Mouse (Mus musculus) CD4-positive helper T cell, adult 2 months (primary cell): Measurements from ENCODE around the gene Mlh3.
"Not testable (repeated sequence)": the region's sequence is repeated elsewhere in the genome, so short reads cannot be mapped to it uniquely, and the experiment has no call there.

Experiments
- DNase-seq: peaks from one replicate; pipeline ENCODE4 v3.0.0-alpha.2; 2012; ENCODE audit warnings: low read depth, missing footprints, low spot score

Gene Mlh3

DNA sequence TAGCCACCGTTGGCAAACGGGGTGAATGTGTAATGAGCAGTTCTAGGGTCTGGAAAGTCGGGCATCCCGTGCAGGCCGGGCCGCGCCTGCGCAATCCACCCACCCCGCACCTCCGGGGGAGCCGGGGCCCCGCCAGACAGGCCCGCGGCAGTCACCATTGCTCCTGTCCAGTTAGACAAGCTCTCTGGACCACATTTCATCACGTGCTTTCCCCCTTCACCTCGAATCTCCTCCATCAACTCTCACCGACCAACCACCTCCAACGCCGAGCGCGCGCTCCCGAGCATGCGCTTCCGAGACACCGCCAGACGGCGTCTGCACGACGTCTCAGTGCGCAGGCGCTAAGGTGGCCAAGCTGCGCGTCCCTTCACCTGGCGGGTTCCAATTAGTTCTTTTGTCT lies at the start of gene Mlh3:
Mlh3 (minus strand) TSS at position 281 of the 400 bp plus-strand sequence.
- DNase-seq = peak; percentile 90

GRCm38 (mm10) chr12:85308651-85309050 lies 38.3 kb upstream of the Mlh3 start:
- DNase-seq = no peak

DNA sequence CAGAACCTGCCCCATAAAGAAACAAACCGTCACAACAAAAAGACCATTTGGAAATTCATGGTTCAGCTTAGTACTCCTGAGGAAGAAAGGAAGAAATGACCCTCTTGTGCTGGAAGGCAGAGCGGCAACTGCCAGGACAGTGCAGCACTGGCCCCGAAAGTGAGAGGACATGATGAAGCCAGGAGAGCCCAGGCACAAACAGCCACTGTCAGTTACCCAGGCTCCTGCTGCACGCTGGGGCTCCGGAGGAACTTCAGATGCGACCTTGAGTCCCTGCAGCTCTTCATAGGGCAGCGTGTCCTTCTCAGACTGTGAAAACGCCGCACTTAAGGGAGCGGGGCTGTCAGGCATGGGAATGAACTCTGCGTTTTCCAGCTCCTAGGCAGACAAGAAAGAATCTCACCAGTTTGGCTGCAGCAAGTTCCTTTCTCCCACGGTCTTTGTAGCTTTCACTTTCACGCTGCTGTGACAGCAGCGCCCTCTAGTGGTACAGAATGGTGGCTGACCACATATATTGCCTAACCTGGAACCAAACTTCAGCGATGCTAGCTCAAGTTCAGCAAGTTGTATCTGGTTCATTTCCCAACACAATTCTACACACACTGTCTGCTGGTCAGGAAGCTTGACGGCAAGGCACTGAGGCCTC lies 35.0 kb upstream of the Mlh3 start:
- DNase-seq = peak; percentile 87

DNA sequence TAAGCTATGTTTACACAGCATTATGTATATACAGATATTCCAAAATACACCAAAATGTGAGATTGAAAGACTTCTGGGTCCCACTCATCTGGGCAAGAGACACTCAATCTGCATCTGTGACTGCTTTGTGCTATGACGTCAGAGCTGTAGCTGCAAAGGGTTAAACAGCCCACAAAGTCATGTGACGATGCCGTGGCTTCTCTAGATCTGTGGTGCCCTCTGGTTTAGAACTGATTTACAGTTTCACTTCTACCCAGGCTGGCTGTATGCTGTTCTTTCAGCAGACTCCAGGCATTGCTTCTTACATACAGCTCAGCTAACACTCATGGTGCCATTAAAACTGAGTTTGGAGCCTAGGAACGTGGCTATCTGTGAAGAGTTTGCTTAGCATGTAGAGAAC lies 34.3 kb upstream of the Mlh3 start:
- DNase-seq = peak; percentile 83

DNA sequence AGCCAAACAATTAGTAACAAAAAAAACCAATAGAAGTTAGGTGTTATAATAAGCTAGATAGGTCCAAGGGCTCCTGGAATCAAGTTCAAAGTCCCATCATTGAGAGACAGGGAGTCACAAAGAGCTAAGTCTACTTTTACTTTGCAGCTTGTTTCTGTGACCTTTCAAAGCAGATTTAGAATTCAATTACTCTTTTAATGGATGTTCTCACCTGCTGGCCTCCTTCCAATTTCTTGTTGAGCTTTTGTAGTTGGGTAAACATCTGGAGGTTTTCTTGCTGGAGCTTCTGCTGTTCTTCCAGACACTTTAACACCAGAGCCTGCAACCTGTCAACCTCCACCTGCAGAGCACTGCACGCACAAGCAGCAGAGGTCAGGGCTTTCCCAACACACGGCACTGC lies 32.9 kb upstream of the Mlh3 start:
- no peak for DNase-seq

DNA sequence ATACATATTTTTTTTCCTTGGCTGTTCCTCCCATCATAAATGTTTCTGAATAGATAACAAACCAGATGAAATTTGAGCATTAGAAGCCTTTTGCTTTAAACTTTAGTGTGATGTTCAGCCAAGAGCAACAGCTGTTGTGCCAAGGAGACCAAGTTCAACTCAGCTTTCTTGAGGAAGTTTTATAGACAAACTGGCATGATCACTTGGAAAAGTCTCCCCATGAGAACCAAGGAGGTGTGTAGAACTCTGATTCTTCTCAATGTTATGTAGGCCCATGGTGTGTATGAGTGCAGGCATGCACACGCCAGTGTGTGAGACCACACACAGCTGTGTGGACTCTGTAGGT lies 28.4 kb upstream of the Mlh3 start:
- DNase-seq = no peak

DNA sequence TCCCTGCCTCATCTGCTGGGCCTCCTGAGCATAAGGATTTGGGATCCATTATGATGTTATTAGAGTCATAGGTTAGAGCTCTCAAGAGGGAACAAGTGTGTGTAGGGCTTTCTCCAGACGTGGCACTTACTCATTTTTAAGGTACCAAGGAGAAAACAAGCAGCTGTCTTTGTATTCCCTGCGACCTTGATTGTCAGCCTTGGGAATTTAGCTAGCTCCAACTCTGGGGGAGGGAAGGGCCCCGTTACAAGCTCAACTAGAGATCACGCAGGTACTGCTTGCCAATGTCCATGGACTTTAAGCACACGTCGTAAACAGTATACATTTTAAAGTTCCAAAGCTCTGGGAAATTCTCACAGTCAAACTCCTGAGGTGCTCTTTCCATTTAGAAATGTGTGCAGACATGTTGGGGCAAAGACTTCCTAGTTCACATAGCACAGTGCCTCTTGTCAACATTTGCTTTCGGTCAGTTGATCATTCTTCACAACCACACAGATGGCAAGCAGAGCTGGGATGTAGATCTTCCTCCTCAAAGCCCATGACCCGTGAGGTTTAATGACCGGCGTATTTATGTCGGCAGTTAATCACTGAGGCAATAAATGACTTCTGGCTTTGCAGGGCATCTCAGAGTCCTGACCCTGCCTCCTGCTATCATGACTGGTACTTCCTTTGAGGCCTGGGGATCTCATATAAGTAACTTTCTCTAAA lies 27.9 kb upstream of the Mlh3 start:
- no peak for DNase-seq

DNA sequence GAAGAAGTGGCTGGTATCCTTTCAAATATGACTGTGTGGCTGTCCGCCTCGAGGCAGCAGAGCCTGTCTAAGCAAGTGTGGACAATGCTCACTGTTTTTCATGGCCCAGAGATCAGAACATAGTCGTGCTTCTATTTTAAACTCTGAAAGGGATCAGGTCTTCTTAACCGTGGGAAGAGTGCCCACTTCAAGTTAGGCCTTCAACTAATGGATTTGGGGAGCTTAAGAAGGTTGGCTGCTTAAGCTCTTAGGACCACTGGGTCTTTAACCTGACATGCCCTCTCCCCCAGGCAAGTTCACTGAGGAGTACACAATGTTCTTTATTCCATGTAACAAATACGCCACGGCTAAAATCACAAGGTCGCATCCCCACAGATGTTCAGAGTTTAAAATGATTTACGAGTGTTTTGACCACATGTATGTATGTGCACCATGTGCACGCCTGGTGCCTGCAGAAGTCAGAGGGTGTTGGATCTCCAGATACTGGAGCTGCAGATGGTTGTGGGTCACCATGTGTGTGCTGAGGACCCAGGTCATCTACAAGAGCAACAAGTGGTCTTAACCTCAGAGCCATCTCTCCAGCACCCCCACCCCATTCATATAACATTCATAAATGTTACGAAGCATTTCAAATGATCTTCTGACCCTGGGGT lies 27.1 kb upstream of the Mlh3 start:
- DNase-seq = no peak

DNA sequence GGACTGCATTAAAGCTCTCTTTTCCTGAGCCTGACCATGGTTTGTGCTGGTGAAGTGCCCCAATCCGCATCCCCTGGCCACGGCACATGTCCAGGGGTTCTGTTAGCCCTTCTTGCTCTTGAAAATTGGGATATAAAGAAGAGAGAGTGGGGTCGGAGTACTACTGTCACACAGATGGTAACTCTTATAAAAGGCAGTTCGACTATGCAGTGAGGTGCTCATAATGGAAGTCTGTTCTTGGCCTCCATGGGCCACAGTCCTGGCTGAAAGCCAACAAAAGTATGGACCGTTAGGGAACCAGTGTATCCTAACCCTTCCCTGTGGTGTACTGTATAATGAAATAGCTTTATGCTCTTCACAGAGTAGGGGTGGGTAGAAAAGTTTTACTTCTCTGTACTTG lies 26.5 kb upstream of the Mlh3 start:
- DNase-seq = no peak

GRCm38 (mm10) chr12:85295506-85295905 lies 25.1 kb upstream of the Mlh3 start:
- no peak for DNase-seq

GRCm38 (mm10) chr12:85292906-85293305 lies 22.5 kb upstream of the Mlh3 start:
- DNase-seq = no peak

DNA sequence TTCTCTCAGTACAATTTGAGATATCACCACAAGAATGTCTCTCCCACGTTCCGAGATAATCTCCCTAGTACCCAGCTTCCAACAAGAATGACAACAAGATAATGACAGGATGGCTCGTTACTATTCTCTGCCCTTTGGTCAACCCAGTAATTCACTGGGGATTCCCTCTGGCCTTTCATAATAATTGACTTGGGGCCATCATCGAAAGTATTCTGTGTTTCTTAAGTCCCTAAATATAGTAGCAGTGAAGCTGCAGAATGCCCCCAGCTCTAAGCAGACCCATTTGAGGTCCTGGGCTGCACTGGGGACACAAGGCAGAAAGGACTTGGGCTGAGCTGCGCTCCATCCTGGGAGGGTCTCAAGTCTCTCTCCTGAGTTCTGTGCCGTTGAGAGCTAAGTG lies 21.9 kb upstream of the Mlh3 start:
- DNase-seq = no peak

GRCm38 (mm10) chr12:85291541-85291940 lies 21.1 kb upstream of the Mlh3 start:
- DNase-seq = no peak

- no peak for DNase-seq
Observed at GRCm38 (mm10) chr12:85290633-85291032, 20.2 kb upstream of the Mlh3 start.

GRCm38 (mm10) chr12:85289157-85290000 lies 19.0 kb upstream of the Mlh3 start:
- no peak for DNase-seq

DNA sequence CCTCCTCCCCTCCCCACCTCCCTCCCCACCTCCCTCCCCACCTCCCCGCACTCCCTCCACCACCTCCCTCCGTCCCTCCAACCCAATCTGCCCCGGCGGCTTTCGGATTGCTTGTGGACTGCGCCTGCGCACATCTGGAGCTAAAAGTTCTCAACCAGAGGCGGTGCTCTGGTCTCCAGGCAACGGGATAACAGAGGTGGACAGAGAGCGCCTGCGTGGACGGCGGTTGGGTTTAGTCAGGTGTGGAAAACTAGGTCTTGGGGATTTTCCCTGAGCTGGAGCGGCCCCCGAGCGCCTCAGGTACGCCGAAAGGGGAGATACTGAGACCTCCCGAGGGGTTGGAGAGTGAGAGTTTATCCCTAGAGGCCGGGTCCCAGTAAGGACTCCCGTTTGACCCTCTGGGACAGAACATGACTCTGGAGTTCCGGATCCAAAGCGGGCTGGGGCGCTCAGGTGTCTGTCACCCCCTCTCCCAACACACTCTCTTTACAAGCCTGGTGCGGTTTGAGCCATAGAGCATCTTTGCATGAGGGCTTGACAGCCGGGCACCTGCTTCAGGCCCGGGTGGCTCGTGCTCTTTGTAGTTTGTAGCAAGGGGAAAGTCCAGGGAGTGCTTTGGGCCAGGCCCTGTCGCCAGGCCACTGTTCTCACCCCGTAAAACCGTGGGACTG lies 18.2 kb upstream of the Mlh3 start, which contains the start of gene Zc2hc1c:
Zc2hc1c (plus strand) TSS at position 106 of the 671 bp plus-strand sequence.
- DNase-seq = peak; percentile 90

DNA sequence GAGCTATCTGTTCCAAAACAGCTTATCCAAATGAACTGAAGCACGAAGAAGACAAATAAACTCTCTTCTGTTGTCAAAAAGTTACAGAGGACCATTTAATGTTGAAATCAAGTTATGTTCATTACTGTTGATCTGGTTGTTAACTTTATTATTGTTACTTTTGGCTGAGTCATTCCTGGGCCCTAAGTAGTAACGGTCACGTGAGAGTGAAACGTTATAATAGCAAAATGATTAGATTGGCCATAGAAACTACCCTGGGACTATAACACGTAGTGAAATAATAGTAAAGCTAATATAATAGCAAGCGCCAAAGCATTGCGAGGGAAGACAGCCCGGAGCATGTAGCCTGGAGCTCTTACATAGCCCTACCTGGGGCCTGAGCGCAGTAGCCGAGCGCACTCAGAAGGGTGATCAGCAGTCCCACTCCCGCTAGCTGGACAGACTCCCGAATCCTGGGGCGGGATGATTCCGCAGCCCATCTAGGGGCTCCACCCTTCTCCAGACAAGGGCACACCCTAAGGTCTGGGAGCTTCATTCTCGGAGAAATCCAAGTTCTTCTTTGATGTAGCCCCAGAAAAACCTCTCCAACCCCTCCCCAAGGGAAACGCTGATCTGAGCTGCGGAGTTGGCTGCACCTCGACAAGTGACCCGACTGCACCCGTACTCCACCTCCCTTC lies 17.5 kb upstream of the Mlh3 start, which contains the start of gene Acyp1:
Acyp1 (minus strand) TSS at position 630 of the 677 bp plus-strand sequence.
- DNase-seq = no peak

DNA sequence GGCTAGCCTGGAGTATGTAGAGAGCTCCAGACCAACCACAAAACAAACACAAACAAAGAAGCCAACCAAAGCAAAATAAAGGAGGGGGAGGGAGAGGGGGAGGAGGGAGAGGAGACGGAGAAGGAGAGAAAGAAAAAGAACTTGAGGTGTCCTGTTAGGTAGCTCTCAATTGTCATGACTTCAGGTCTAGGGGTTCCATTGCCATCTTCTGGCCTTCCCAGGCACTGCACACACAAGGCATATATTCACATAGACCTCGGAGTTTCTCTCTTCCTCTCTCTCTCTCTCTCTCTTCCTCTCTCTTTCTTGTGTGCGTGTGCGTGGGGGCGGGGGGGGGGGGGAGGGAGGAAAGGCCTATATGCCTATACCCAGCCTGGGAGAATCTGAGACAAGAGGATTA lies 16.5 kb upstream of the Mlh3 start:
- peak; percentile 49 for DNase-seq

GRCm38 (mm10) chr12:85284996-85285395 lies 14.6 kb upstream of the Mlh3 start:
- DNase-seq = no peak

GRCm38 (mm10) chr12:85284331-85284730 lies 13.9 kb upstream of the Mlh3 start:
- no peak for DNase-seq

GRCm38 (mm10) chr12:85281756-85282155 lies 11.4 kb upstream of the Mlh3 start:
- not testable (repeated sequence) for DNase-seq
